Mouse (Mus musculus): ENCODE results near the gene Zfhx3. TPM values are rescaled to one million over a fixed set of nuclear protein-coding genes. Genes with fewer than 3 reads are reported as not detected.

The Zfhx3 gene
- polyA plus RNA-seq, 1 experiment from 2014 or later, result 6.2 TPM

DNA sequence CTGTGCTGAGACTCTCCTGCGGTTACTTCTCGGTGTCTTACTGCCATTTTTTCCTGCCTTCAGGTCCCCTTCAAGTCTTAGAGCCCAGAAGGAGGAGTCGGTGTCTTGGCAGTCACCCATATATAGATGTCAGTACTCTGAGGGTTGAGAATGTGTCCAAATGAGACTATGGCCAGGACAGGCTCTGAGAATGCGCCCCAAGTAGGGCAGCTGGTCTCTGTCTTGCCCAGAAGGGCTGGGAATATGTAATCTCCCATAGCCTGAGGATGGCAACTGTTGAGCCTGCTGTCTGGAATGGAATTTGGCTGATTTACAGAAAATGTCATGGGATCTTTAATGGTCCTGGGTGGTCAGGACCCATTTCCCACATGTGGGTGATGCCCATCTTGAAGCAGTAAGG lies 881.6 kb downstream of the Zfhx3 start:
- Histone ChIP-seq H3K4me3 (no peak overlapping the region), H3K27me3 (replicated peaks) (no peaks in the 10 kb centered on the region), H3K36me3 (no peaks in the 10 kb centered on the region), H3K9ac (no peak overlapping the region), H3K4me2 (no peak overlapping the region), H3K4me1 (peaks cover 36% of the 10 kb centered on the region), H3K9me3 (no peaks in the 10 kb centered on the region), H3K27ac (replicated peaks) (no peak overlapping the region)
- no peak for ATAC-seq (ENCODE audit: extremely low read depth, insufficient number of reproducible peaks, low FRiP score, low TSS enrichment)
- 88% methylated on average over 4 of the region's 4 CpGs for WGBS

DNA sequence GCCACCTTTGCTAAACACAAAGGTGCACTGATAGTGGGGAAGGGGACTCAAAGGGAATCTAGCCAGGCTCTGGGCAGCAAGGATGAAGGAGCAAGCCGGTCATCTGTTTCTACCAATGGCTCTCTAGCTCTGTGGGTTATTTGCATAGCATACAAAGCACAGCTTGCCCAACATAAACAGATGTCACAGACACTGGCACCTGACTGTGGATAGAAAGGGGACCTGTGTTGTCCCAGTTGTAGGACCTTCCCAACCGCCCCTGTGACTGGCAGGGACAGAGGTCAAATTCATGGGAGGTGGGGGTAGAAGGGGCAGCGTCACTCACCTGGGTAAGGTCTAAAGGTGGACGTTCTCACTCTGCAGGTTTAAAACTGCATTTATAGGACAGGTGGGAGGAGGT lies 884.0 kb downstream of the Zfhx3 start:
- H3K9ac ChIP-seq, result no peak overlapping the region
- ATAC-seq (ENCODE audit: extremely low read depth, insufficient number of reproducible peaks, low FRiP score, low TSS enrichment), result no peak
- H3K4me3 ChIP-seq, result no peak overlapping the region
- H3K36me3 ChIP-seq, result no peaks in the 10 kb centered on the region
- H3K9me3 ChIP-seq, result no peaks in the 10 kb centered on the region
- H3K4me1 ChIP-seq, result peaks cover 23% of the 10 kb centered on the region
- H3K27me3 ChIP-seq (replicated peaks), result no peaks in the 10 kb centered on the region
- no peak overlapping the region for H3K27ac ChIP-seq (replicated peaks)
- 83% methylated on average over 4 of the region's 4 CpGs for WGBS
- H3K4me2 ChIP-seq, result no peak overlapping the region

DNA sequence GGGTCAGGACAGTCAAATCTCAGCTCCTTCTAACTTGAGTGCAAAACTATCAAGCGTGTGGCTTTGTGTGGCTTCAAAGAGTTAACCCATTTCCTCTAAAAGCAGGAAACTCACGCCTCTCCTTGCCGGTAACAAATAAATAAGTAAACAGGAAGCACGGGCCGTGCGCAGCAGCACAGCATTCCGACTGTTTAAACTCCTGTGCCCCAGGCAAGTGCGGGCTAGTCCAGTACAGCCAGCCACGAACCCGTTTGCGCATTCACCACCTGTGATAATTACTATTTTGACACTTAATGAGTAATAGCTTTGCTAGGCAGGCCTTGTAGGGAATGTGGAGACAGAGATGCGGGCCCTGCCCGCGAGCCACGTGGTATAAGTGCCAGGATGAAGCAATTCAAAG lies 885.0 kb downstream of the Zfhx3 start:
- WGBS, result 73% methylated on average over 15 of the region's 15 CpGs
- Histone ChIP-seq H3K9ac (no peak overlapping the region), H3K9me3 (no peaks in the 10 kb centered on the region), H3K27ac (replicated peaks) (no peak overlapping the region), H3K4me1 (peaks cover 18% of the 10 kb centered on the region), H3K4me2 (no peak overlapping the region), H3K36me3 (no peaks in the 10 kb centered on the region), H3K4me3 (no peak overlapping the region), H3K27me3 (replicated peaks) (no peaks in the 10 kb centered on the region)
- no peak for ATAC-seq (ENCODE audit: extremely low read depth, insufficient number of reproducible peaks, low FRiP score, low TSS enrichment)

DNA sequence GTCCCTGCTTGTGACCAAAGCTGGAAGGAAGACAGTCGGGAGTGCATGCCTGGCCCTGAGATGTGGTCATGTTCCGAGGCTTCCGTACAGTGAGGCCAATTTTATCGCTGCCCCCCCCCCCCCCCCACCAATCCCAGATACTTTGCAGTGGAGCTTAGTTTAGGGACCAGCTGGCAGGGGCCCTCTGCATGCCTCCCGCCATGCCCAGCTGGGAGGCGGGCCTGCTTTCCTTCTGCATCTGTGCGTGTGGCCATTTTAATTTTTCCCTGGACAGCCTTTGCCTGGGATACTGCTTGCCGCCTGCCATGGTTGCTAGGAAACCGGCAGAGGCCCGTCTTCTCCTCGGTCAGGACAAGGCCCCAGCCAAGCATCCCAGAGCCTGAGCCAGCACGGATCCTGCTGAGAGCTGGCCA lies 886.9 kb downstream of the Zfhx3 start:
- no peak overlapping the region for H3K27ac ChIP-seq (replicated peaks)
- H3K9me3 ChIP-seq, result no peaks in the 10 kb centered on the region
- no peak overlapping the region for H3K4me3 ChIP-seq
- H3K27me3 ChIP-seq (replicated peaks), result no peaks in the 10 kb centered on the region
- peaks cover 11% of the 10 kb centered on the region for H3K4me1 ChIP-seq
- H3K4me2 ChIP-seq, result no peak overlapping the region
- no peak overlapping the region for H3K9ac ChIP-seq
- ATAC-seq (ENCODE audit: extremely low read depth, insufficient number of reproducible peaks, low FRiP score, low TSS enrichment), result no peak
- H3K36me3 ChIP-seq, result 0 out of 2 replicates have a peak, but pooled peaks cover under 1% of the 10 kb centered on the region
- 42% methylated on average over 12 of the region's 12 CpGs for WGBS

DNA sequence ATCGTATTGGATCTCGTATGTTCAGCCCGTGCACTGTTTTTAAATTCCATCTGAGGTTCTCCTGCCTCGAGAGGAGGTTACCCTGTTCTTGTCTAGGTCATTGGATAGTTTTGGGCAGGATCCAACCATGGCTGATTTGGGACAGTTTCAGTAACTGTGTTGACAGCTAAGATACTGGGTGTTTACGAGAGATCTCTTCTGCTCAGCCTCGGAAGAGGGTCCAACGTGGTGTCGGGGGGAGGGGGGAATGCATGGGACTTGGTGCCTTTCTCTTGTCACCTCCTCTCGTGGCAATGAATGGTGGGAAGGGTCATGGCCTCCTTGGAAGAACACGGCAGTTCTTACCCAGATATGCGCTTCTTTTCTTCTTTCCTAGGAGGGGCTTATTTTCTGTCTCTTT lies 892.7 kb downstream of the Zfhx3 start:
- Histone ChIP-seq H3K27ac (replicated peaks) (no peak overlapping the region), H3K9me3 (no peaks in the 10 kb centered on the region), H3K4me1 (no peaks in the 10 kb centered on the region), H3K9ac (no peak overlapping the region), H3K36me3 (peaks cover 5% of the 10 kb centered on the region; the same call in 1 of the 2 replicates), H3K27me3 (replicated peaks) (no peaks in the 10 kb centered on the region), H3K4me2 (no peak overlapping the region), H3K4me3 (no peak overlapping the region)
- WGBS, result 67% methylated on average over 11 of the region's 11 CpGs
- no peak for ATAC-seq (ENCODE audit: extremely low read depth, insufficient number of reproducible peaks, low FRiP score, low TSS enrichment)

DNA sequence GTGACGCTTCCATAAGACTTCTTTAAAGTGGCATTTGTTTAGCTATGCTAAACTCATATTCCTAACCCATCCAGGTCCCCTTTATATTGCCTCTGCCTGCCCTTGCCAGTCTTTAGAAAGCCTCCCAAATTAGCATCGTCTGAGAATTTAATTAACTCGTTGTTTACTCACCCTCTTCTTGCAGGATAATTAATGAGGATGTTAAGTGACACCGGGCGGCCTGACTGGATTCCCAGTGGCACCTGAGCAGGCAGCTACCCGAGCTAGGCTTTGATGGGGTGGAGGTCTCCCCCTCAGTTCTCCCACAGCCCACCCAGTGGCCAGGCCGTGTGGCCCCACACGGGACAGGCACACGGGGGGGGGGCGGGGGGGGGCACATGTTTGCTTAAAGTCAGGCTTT lies 895.3 kb downstream of the Zfhx3 start:
- Histone ChIP-seq H3K9me3 (no peaks in the 10 kb centered on the region), H3K4me1 (0 out of 2 replicates have a peak, but pooled peaks cover 2% of the 10 kb centered on the region), H3K27me3 (replicated peaks) (no peaks in the 10 kb centered on the region), H3K36me3 (peaks cover 5% of the 10 kb centered on the region; the same call in 1 of the 2 replicates), H3K27ac (replicated peaks) (no peak overlapping the region), H3K9ac (no peak overlapping the region), H3K4me2 (no peak overlapping the region), H3K4me3 (no peak overlapping the region)
- 47% methylated on average over 10 of the region's 10 CpGs for WGBS
- ATAC-seq (ENCODE audit: extremely low read depth, insufficient number of reproducible peaks, low FRiP score, low TSS enrichment), result no peak

DNA sequence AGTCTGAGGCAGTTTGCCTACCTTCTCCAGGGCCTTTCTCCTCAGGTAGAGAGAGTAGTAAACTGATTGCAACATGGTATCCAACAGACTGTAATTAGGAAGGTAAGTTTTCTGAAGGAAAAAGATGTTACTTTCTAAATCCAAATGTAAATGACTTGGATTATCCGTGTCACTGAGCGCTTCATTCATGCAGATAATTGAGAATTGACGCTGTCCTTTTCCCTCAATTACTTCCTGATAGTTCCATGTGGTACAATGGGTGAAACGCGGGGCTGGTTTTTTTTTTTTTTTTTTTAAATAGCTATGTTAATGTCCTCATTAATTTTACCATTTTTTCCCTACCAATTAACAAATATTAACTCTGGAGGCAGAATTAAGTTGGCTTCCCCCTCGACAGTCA lies 896.3 kb downstream of the Zfhx3 start:
- no peak for ATAC-seq (ENCODE audit: extremely low read depth, insufficient number of reproducible peaks, low FRiP score, low TSS enrichment)

DNA sequence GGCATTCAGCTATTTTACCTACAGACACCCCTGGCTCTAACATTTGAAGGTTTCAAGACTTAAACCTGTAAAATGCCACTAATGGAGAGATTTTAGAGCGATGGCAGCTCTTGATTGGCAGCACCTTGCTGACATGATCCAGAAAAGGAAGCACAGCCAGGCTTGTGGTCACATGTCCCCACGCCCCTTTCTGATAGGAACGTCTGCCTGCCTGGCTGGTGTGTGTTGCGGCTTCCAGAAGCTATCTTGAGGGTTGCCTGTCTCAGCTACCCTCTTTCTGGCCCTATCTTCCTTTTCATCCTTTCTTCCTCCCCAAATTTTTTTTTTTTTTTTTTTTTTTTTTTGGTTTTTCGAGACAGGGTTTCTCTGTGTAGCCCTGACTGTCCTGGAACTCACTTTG lies 899.9 kb downstream of the Zfhx3 start:
- ATAC-seq (ENCODE audit: extremely low read depth, insufficient number of reproducible peaks, low FRiP score, low TSS enrichment), result no peak
- H3K9me3 ChIP-seq, result no peaks in the 10 kb centered on the region
- H3K27me3 ChIP-seq (replicated peaks), result no peaks in the 10 kb centered on the region
- H3K4me3 ChIP-seq, result no peak overlapping the region
- peaks cover 5% of the 10 kb centered on the region; the same call in 1 of the 2 replicates for H3K4me1 ChIP-seq
- H3K27ac ChIP-seq (replicated peaks), result no peak overlapping the region
- WGBS, result 46% methylated on average over 4 of the region's 5 CpGs
- H3K4me2 ChIP-seq, result no peak overlapping the region
- H3K9ac ChIP-seq, result no peak overlapping the region
- no peaks in the 10 kb centered on the region for H3K36me3 ChIP-seq

More for the DNA sequence above, 896.3 kb downstream of the Zfhx3 start:
- H3K9ac ChIP-seq, result no peak overlapping the region
- H3K9me3 ChIP-seq, result no peaks in the 10 kb centered on the region
- 0 out of 2 replicates have a peak, but pooled peaks cover 2% of the 10 kb centered on the region for H3K4me1 ChIP-seq
- WGBS, result 82% methylated on average over 6 of the region's 6 CpGs
- no peak overlapping the region for H3K4me2 ChIP-seq
- H3K4me3 ChIP-seq, result no peak overlapping the region
- no peaks in the 10 kb centered on the region for H3K27me3 ChIP-seq (replicated peaks)
- peaks cover 5% of the 10 kb centered on the region; the same call in 1 of the 2 replicates for H3K36me3 ChIP-seq
- H3K27ac ChIP-seq (replicated peaks), result no peak overlapping the region

DNA sequence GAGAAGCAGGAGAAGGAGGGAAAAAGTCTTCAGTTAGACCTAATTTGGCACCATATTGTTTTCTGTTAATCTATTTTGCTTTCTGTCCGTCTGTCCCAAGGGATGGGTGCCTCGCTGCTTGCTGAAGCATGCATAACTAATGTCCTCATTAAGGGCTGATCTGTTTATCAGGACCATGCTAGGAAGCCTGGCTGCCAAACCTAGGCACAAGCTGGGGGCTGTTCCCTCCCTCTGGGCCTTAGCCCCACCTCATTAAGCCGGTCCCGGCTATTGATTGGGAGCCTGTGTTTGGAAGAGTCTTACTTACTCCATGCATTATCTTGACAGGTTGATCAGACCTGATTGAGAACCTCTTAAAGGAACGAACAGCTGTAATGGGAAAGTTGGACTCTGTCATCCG lies 903.7 kb downstream of the Zfhx3 start:
- no peaks in the 10 kb centered on the region for H3K36me3 ChIP-seq
- no peak for ATAC-seq (ENCODE audit: extremely low read depth, insufficient number of reproducible peaks, low FRiP score, low TSS enrichment)
- H3K4me3 ChIP-seq, result no peak overlapping the region
- peaks cover 7% of the 10 kb centered on the region; the same call in 1 of the 2 replicates for H3K4me1 ChIP-seq
- H3K9ac ChIP-seq, result no peak overlapping the region
- 52% methylated on average over 6 of the region's 6 CpGs for WGBS
- H3K27ac ChIP-seq (replicated peaks), result no peak overlapping the region
- no peak overlapping the region for H3K4me2 ChIP-seq
- no peaks in the 10 kb centered on the region for H3K27me3 ChIP-seq (replicated peaks)
- H3K9me3 ChIP-seq, result no peaks in the 10 kb centered on the region

DNA sequence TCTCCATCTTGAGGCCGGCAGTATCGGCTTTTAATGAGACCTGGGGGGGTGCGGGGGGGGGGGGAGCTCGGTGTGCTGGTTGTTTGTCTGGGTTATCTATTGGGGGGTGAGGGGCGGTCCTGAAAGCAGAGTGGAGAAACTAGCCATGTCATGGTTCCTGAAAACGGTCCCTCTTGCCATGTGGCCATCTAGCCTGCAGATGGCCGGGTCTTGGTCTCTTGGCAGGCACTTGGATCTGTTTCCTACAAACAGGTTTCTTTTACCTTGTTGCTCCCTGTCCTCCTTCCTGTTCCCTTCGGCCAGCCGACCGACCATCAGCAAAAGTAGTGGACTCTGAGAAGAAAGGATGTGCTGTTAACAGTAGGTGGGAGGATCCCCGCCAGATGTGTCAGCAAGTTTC lies 904.4 kb downstream of the Zfhx3 start:
- WGBS, result 61% methylated on average over 10 of the region's 11 CpGs
- Histone ChIP-seq H3K4me3 (no peak overlapping the region), H3K36me3 (no peaks in the 10 kb centered on the region), H3K4me1 (peaks cover 7% of the 10 kb centered on the region; the same call in 1 of the 2 replicates), H3K9me3 (no peaks in the 10 kb centered on the region), H3K4me2 (no peak overlapping the region), H3K27me3 (replicated peaks) (no peaks in the 10 kb centered on the region), H3K9ac (no peak overlapping the region), H3K27ac (replicated peaks) (no peak overlapping the region)
- no peak for ATAC-seq (ENCODE audit: extremely low read depth, insufficient number of reproducible peaks, low FRiP score, low TSS enrichment)

DNA sequence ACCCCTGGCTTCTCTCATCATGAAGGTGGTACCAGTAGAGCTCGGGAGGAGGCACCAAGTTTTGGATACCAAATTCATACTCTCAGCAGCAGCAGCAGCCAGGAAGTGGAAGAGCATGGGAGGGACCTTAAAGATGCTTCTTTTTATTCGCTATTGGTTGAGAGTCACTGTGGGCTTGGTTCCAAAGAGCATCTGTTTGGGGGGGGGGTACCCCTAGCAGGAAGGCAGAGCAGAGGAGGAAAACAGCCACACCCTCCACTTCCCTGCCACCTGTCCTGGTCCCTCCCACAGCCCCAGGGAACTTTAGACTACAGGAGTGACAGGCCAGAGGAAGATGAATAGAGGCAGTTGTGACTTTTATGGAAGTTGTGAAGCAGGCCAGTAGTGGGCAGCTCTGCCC lies 904.9 kb downstream of the Zfhx3 start:
- Histone ChIP-seq H3K4me1 (peaks cover 5% of the 10 kb centered on the region; the same call in 1 of the 2 replicates), H3K9me3 (no peaks in the 10 kb centered on the region), H3K27ac (replicated peaks) (no peak overlapping the region), H3K9ac (no peak overlapping the region), H3K4me2 (no peak overlapping the region), H3K36me3 (no peaks in the 10 kb centered on the region), H3K27me3 (replicated peaks) (no peaks in the 10 kb centered on the region), H3K4me3 (no peak overlapping the region)
- no peak for ATAC-seq (ENCODE audit: extremely low read depth, insufficient number of reproducible peaks, low FRiP score, low TSS enrichment)
- WGBS, result 76% methylated on average over 2 of the region's 2 CpGs

DNA sequence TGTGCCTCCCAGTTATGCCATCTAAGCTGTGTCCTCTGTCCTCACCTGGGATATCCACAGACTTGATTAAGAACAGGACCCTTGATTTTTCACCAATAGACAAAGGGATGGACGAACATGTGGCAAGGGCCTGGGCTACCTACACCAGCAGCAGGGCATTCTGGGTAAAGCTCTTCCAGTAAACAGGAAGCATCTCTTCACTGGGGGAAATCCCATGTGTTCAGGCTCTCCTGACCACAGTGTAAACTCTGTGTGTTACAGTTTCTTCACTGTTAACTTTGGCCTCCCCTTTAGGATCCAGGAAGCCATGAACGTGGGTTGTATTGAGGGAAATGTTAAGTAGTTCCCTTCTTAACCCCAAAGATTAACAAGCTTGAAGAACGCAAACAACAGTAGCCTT lies 906.0 kb downstream of the Zfhx3 start:
- Histone ChIP-seq H3K9me3 (no peaks in the 10 kb centered on the region), H3K4me3 (no peak overlapping the region), H3K27me3 (replicated peaks) (no peaks in the 10 kb centered on the region), H3K27ac (replicated peaks) (no peak overlapping the region), H3K9ac (no peak overlapping the region), H3K4me2 (no peak overlapping the region), H3K4me1 (peaks cover 5% of the 10 kb centered on the region; the same call in 1 of the 2 replicates), H3K36me3 (no peaks in the 10 kb centered on the region)
- ATAC-seq (ENCODE audit: extremely low read depth, insufficient number of reproducible peaks, low FRiP score, low TSS enrichment), result no peak
- WGBS, result 84% methylated on average over 3 of the region's 3 CpGs
